Mouse (Mus musculus) right cerebral cortex, postnatal 4 days (tissue): ENCODE results near the gene Hdac5.
A peak's percentile ranks its signal among the peaks of the same experiment; 100 is the strongest.
"Not testable (repeated sequence)": the region's sequence is repeated elsewhere in the genome, so short reads cannot be mapped to it uniquely, and the experiment has no call there.

Source experiments
- DNase-seq: peaks from one replicate; pipeline ENCODE4 v3.0.0-alpha.2; 2022

Hdac5 gene

GRCm38 (mm10) chr11:102179836-102180235 is 50.1 kb downstream of the Hdac5 start:
- DNase-seq = no peak

DNA sequence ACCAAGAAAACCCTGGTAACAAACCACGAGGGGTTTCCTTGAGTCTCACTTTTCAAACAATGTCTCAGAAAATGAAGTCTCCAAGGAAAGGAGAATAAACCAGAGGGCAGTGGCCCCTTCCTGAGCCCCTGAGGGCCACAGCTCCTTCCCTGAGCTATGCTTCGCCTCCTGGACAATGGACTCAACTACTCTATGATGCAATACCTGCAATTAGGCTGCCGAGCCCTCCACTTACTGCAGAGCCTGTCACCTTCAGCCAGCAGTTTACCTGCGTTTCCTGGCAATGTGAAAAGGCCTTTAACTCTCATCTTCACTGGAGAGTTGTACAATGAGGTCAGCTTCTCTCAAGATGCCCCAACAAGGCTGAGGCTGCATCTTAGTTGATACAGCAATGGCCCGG is 61.3 kb downstream of the Hdac5 start:
- no peak for DNase-seq

DNA sequence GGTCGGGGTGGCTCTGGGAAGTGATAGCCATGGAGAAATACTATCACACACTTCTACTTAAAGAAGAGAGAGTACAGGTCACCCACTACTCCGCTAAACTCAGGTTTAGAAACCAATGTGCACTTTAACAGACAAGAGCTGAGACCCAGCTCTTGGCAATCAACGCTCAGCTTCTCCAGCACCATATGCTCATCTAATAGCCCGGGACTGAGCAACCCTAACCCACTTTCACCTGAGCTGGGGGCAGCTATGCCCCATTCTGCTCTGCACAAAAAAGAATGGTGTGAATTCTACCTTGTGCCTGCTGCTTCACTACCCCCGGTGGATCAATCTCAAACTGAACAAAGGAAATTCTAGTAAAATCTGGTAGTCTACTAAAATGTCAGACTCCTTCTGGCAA is 62.4 kb downstream of the Hdac5 start:
- DNase-seq = no peak

GRCm38 (mm10) chr11:102165971-102166722 is 63.8 kb downstream of the Hdac5 start:
- DNase-seq = no peak

DNA sequence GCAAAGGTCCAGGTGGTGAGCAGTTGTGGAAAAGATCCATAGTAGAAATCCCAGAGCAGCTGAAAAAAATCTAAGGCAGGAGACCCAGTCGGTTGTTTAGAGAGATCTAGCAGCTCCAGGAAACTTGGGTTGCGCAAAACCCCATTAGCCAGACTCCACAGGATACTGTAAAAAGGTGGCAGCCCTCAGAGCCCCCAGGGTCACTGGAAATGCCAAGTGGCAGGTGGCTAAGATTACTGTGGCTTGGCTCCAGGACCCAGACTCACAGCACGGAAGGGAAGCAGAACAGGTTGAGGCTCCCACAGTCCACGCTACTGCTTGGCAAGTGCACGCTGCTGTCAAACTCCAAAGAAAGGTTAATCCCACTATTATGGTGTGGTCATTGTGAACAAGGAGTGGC is 70.2 kb downstream of the Hdac5 start:
- no peak for DNase-seq

DNA sequence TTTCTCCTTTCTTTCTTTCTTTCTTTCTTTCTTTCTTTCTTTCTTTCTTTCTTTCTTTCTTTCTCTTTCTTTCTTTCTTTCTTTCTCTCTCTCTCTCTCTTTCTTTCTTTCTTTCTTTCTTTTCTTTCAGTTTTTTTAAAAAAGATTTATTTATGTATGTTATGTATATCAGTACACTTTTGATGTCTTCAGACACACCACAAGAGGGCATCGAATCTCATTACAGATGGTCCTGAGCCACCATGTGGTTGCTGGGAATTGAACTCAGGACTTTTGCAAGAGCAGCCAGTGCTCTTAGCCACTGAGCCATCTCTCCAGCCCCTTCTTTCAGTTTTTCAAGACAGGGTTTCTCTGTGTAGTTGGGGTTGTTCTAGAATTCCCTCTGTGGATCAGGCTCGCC is 71.9 kb downstream of the Hdac5 start:
- DNase-seq = not testable (repeated sequence)

DNA sequence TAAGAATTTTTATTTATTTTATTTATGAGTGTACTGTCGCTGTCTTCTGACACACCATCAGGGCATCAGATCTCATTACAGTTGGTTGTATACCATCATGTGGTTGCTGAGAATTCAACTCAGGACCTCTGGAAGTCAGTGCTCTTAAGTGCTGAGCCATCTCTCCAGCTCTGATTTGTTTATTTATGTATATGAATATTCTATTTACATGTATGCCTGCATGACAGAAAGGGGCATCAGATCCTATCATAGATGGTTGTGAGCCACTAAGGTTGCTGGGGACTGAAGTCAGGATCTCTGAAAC is 73.2 kb downstream of the Hdac5 start:
- no peak for DNase-seq

DNA sequence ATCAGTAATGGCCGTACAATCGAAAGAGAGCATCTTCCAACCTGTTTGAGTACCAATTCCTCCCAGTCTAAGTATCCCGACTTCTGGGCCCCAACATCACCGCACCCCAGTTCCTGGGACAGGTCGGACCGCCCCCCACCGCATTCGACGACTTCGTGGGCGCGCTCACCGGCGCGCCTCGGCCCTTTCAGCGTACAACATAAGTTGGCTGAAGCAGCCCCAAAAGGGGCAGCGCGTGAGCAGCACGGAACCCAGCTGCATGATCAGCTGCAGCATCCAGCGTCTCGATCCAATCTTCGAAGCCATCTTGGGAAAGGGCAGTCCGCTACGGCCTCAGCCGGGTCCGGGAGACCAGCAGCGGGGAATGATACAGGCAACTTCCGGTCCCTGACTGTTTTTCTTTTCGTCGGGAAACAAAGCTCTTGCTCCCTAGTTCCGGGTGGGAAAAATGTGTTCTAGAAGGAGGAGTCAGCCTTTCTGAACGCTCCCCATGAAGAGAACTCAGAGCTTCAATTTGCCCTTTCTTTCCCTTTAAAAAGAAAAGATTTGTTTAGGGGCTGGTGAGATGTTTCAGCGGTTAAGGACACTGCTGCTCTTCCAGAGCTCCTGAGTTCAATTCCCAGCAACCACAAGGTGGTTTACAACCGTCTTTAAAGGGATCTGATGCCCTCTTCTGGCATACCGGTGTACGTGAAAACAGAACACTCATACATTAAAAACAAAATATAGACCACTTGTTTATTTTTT is 73.8 kb downstream of the Hdac5 start, which contains the start of gene Tmem101:
Gene Tmem101, minus strand, starts transcription at position 366 of the 747 bp plus-strand sequence.
- DNase-seq = peak; percentile 86

GRCm38 (mm10) chr11:102147213-102147989 is 82.6 kb downstream of the Hdac5 start:
- DNase-seq = no peak

DNA sequence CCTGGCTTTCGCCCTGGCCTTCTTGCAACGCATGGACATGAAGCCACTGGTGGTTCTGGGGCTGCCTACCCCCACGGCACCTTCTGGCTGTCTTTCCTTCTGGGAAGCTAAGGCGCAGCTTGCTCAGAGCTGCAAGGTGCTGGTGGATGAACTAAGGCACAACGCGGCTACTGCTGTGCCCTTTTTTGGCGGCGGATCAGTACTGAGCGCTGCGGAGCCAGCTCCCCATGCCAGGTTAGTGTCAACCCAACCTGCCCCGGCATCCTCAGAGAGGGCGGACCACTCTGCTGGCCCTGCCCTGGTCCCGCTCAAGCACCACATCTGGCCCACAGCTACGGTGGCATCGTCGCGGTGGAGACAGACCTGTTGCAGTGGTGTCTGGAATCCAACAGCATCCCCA is 83.4 kb downstream of the Hdac5 start:
- no peak for DNase-seq

GRCm38 (mm10) chr11:102146005-102146404 is 84.0 kb downstream of the Hdac5 start:
- no peak for DNase-seq

DNA sequence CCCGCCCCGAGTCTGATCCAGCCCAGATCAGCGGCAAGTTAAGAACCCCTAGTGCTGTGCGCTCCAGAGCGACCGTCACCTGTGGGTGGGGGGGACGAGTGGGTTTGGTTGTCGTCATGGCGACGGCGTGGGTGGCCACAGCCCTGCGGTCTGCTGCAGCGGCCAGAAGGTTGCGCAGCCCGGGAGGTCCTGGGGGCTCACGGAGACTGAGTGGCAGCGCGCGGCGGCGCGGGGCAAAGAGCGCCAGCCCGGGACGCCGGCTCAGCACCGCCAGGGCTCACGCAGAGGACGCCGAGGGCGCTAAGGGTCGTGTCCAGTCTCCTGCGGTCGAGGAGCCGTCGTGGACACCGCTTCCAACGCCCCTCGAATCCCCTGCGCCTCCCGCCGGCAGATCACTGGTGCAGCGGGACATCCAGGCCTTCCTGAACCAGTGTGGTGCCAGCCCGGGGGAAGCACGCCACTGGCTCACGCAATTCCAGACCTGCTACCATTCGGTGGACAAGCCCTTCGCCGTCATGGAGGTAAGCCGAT is 84.4 kb downstream of the Hdac5 start, which contains the start of gene Nags:
Gene Nags, plus strand, starts transcription at position 43 of the 531 bp plus-strand sequence.
- DNase-seq = no peak

GRCm38 (mm10) chr11:102144957-102145470 is 85.0 kb downstream of the Hdac5 start:
- DNase-seq = no peak
